Mouse (Mus musculus) CD4-positive, CD25-positive, alpha-beta regulatory T cell, adult 9 weeks (primary cell): ENCODE data around the gene Anxa5. TPM values are rescaled to one million over a fixed set of nuclear protein-coding genes. Genes with fewer than 3 reads are reported as not detected.

Source experiments
- polyA plus RNA-seq: library from polyadenylated mRNA; unstranded; fragments of 100-300 nt; shearing (Covaris generic); gene quantifications from one replicate; pipeline ENCODE4 v1.2.1, GENCODE M21; 2017

Gene Anxa5
- 186 TPM for polyA plus RNA-seq

GRCm38 (mm10) chr3:36475532-36476087 is at the start of gene Anxa5, which contains the start of gene 1810062G17Rik:
Anxa5 (minus strand) TSS chr3:36475894.
1810062G17Rik (plus strand) TSS chr3:36475937.

GRCm38 (mm10) chr3:36521073-36522060 is 45.7 kb upstream of the Anxa5 start, which contains the start of gene Gm11549:
Gm11549 (minus strand) TSS chr3:36521813.

Other genes starting within 250 kb of the Anxa5 start
- gene 1810062G17Rik, start within 50 bp of the Anxa5 start, polyA plus RNA-seq = 3.1 TPM
- not detected for gene Gm11549, start 45.9 kb upstream of the Anxa5 start, polyA plus RNA-seq
- 59.0 TPM for gene Exosc9, start 76.7 kb upstream of the Anxa5 start, polyA plus RNA-seq
- gene Ccna2, start 96.3 kb upstream of the Anxa5 start, polyA plus RNA-seq = 1.4 TPM
- gene Bbs7, start 137.6 kb upstream of the Anxa5 start, polyA plus RNA-seq = 1.2 TPM
- gene Trpc3, start 214.3 kb upstream of the Anxa5 start, polyA plus RNA-seq = not detected